Mouse (Mus musculus) small intestine, adult 2 months (tissue): ENCODE measurements at regions not wholly inside any gene's neighbourhood (a gene's known extent, or its start where the extent isn't known, plus 50 kb on each side); places are given as distances from the start of the nearest gene placed in this dataset.

Experiments used
- CTCF ChIP-seq: fragments of 200-500 bp; IDR thresholded peaks from 2 replicates; pipeline ENCODE4 v1.5.1; 2012; ENCODE audit warnings: low read depth, mild to moderate bottlenecking, control low read depth, inconsistent platforms, low read length, moderate library complexity, mixed read lengths; ENCODE audit not compliant: insufficient replicate concordance, insufficient read length; ENCODE audit errors: extremely low read depth
- POLR2A ChIP-seq: fragments of 200-500 bp; IDR thresholded peaks from 2 replicates; pipeline ENCODE4 v1.6.1; 2012; ENCODE audit warnings: low read depth, mild to moderate bottlenecking, control low read depth, inconsistent platforms, low read length, moderate library complexity

GRCm38 (mm10) chr2:34043064-34043463 lies 155.3 kb upstream of the Mvb12b start:
- TF ChIP-seq CTCF (no peak), POLR2A (no peak)
